Mouse (Mus musculus) megakaryocyte, embryonic 14.5 days (primary cell): ENCODE measurements around the gene Dlx3. TPM values are rescaled to one million over a fixed set of nuclear protein-coding genes. Genes with fewer than 3 reads are reported as not detected.
A peak's percentile ranks its signal among the peaks of the same experiment; 100 is the strongest.

Experiments
- H3K27me3 ChIP-seq: replicated peaks from 2 replicates; pipeline ENCODE3; 2012; ENCODE audit warnings: inconsistent platforms
- H3K36me3 ChIP-seq: replicated peaks from 2 replicates; pipeline ENCODE3; 2012; ENCODE audit warnings: low read length, inconsistent platforms, mixed read lengths
- H3K4me1 ChIP-seq: 2 replicates; pipeline ENCODE4 v1.6.1; 2012; ENCODE audit warnings: inconsistent platforms
- H3K4me3 ChIP-seq: replicated peaks from 2 replicates; pipeline ENCODE3; 2012; ENCODE audit warnings: moderate library complexity, mild to moderate bottlenecking, inconsistent platforms
- H3K9me3 ChIP-seq: 2 replicates; pipeline ENCODE4 v1.6.1; 2012; ENCODE audit warnings: inconsistent platforms
- FLI1 ChIP-seq: IDR thresholded peaks from 2 replicates; pipeline ENCODE4 v1.6.1; 2012; ENCODE audit warnings: low read length, inconsistent platforms, mixed read lengths
- GATA1 ChIP-seq: IDR thresholded peaks from 3 replicates; pipeline ENCODE4 v1.6.1; 2012; ENCODE audit warnings: mixed read lengths, low read length, inconsistent platforms, borderline replicate concordance
- polyA plus RNA-seq: library from polyadenylated mRNA; stranded (reverse); fragments of >175 nt; gene quantifications from 2 replicates; pipeline ENCODE4 v1.2.3, GENCODE M21; 2012; ENCODE audit warnings: low replicate concordance; ENCODE audit not compliant: insufficient read depth

Gene Dlx3
- polyA plus RNA-seq, result not detected in 2 replicates

DNA sequence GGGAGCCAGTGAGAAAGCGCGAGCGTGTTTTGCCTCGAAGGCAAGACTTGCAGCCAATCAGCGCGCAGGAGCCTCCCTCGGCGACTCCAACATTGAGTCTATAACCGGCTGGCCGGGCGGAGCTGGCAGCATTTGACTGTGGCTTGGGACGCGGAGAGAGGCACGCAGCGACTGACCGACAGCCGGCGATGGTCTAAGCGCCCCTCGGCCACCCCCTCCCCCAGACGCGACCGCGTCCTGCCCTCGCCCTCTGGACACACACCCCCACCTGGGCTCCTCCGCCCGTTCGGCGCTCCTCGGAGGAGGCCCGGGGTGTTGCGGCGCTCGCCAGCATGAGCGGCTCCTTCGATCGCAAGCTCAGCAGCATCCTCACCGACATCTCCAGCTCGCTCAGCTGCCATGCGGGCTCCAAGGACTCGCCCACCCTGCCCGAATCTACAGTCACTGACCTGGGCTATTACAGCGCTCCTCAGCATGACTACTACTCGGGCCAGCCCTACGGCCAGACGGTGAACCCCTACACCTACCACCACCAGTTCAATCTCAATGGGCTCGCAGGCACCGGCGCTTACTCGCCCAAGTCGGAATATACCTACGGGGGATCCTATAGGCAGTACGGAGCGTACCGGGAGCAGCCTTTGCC, at the start of gene Dlx3:
Dlx3 (plus strand) TSS at position 130 of the 643 bp plus-strand sequence.
- Histone ChIP-seq H3K9me3 (no peaks in the 10 kb centered on the region), H3K36me3 (no peaks in the 10 kb centered on the region), H3K27me3 (peaks cover 85% of the 10 kb centered on the region), H3K4me3 (no peak within 1 kb of the TSS), H3K4me1 (peaks cover 20% of the 10 kb centered on the region)
- TF ChIP-seq GATA1, result no peak
- TF ChIP-seq FLI1, result no peak

DNA sequence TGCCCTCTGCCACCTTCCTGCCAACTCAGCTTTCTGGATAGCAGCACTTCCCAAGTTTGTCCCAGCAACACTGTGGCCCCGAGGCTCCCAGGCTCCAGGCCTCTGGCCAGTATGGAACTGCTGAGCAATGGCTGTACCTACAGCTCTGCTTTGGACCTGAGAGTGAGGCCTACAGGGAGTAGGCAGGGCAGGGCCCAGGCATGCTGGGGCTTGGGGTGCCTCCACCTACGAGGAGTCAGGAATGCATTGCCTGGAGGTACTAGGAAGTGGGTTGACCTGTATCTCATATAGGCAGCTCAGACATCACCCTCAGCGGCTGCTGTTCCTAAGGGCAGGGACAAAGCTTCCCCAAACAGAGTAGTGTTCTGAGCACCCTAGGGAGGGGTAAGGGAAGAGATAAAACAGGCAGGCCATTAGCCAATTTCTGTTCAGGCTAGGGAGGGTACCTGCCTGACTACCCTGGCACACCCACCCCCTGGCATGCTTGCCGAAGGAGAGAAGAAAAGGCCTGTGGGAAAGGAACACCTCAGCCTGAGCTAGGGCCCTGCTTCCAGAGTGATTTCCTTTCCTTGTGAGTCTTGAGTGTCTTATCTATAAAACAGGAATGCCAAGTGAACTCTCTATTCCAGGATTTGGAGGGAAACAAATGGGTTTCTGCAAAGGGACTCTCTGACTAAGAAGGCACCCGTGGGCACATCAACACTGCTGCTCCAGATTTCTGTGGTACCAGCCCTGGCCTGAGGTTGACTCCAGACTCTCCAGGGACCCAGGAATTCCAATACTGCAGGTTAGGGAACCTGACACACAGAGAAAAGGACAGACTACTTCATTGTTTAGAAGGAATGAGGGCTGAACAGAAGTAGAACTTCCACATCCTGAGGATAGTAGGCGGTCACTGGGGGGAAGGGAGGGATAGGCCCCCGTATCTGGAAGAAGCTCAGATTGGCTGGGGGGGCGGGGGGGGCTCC, 49.5 kb upstream of the Dlx3 start:
- Histone ChIP-seq H3K27me3 (peaks cover 83% of the 10 kb centered on the region), H3K36me3 (no peaks in the 10 kb centered on the region), H3K4me1 (peaks cover 2% of the 10 kb centered on the region; the same call in 1 of the 2 replicates), H3K4me3 (no peak overlapping the region), H3K9me3 (peaks cover 8% of the 10 kb centered on the region)
- no peak for TF ChIP-seq GATA1
- TF ChIP-seq FLI1, result no peak

DNA sequence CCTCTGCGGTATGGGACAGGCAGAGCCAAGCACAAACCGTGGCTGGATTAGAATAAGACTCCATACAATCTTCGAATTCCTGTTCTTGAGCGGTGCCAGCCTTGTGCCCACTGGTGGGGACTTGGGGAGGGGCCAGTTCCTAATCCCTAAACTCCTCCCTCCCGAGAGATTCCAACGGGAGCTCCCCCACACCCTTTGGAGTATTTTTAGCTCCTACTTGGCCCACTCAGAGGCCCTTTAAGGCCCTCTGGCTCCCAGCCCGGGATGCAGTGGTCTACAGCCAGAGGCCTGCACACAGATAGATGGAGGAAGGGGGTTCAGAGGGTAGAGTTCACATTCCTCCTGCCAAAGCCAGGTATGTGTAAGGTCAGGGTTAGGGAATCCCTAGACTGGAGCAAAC, 48.7 kb upstream of the Dlx3 start:
- peaks cover 2% of the 10 kb centered on the region; the same call in 1 of the 2 replicates for H3K9me3 ChIP-seq
- H3K27me3 ChIP-seq, result peaks cover 86% of the 10 kb centered on the region
- H3K4me3 ChIP-seq, result no peak overlapping the region
- H3K36me3 ChIP-seq, result no peaks in the 10 kb centered on the region
- no peak for TF ChIP-seq FLI1
- TF ChIP-seq GATA1, result no peak
- peaks cover 11% of the 10 kb centered on the region for H3K4me1 ChIP-seq

DNA sequence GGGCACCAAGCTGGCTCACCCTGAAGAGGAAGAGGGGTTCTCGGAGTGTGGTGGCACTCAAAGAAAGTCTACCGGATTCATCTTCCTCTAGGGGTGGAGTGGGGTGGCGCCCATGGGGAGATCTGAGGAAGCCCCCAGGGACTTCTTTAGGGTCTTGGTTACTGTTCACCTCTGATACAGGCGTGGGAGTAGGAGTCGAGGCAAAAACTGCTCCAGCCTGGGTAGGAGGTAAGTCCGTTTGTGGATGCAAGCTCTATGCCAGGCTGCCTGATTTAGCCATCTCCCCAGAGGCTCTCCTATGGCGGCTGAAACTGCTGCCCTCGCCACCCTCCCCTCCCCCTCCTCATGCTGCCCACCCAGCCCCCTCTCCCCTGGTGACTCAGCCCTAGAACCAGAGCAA, 47.8 kb upstream of the Dlx3 start:
- H3K4me3 ChIP-seq, result no peak overlapping the region
- H3K9me3 ChIP-seq, result no peaks in the 10 kb centered on the region
- TF ChIP-seq GATA1 (no peak), FLI1 (no peak)
- H3K4me1 ChIP-seq, result peaks cover 19% of the 10 kb centered on the region
- H3K36me3 ChIP-seq, result no peaks in the 10 kb centered on the region
- H3K27me3 ChIP-seq, result peaks cover 92% of the 10 kb centered on the region

DNA sequence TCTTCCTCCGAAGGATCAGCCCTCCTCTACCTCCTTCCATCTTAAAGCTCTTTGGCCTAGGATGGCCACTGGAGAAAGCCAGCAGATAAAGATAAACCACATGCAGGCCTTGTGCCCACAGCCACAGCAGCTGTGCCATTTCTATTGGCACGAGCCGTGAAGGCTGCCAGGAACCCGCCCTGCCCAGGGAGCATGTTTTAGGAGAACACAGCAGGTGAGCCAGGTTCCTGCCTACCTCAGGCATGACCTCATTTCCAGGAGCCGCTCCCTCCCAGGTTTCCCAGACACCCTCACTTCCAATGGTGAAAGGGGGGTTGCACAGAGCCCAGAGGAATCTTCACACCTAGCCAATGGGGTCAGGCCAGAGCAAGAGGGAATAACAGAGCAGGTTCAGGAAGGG, 47.1 kb upstream of the Dlx3 start:
- H3K4me3 ChIP-seq, result no peak overlapping the region
- peaks cover 94% of the 10 kb centered on the region for H3K27me3 ChIP-seq

DNA sequence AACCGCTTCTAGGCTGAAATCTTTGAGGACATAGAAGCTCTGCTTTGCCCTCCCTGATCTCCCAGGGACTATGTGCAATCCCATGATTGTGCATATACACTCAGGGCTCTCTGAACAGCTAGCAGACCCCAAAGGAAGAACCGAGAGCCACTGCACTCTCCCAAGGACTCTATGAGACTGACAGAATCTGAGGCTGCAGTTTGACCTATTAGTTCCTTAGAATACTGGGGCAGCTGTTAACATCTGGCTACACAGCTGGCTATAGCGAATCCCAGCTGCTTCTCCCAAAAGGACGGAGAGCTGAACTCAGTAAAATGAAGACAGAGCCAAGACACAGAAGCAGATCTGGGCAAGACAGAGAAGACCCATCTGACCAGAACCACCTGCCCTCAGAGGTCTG, 46.1 kb upstream of the Dlx3 start:
- Histone ChIP-seq H3K36me3 (no peaks in the 10 kb centered on the region), H3K4me3 (no peak overlapping the region), H3K9me3 (no peaks in the 10 kb centered on the region), H3K4me1 (peaks cover 20% of the 10 kb centered on the region), H3K27me3 (peaks cover 95% of the 10 kb centered on the region)
- TF ChIP-seq GATA1 (no peak), FLI1 (no peak)

More for the DNA sequence above, 47.1 kb upstream of the Dlx3 start:
- Histone ChIP-seq H3K4me1 (peaks cover 20% of the 10 kb centered on the region), H3K9me3 (no peaks in the 10 kb centered on the region), H3K36me3 (no peaks in the 10 kb centered on the region)
- TF ChIP-seq FLI1 (no peak), GATA1 (no peak)

DNA sequence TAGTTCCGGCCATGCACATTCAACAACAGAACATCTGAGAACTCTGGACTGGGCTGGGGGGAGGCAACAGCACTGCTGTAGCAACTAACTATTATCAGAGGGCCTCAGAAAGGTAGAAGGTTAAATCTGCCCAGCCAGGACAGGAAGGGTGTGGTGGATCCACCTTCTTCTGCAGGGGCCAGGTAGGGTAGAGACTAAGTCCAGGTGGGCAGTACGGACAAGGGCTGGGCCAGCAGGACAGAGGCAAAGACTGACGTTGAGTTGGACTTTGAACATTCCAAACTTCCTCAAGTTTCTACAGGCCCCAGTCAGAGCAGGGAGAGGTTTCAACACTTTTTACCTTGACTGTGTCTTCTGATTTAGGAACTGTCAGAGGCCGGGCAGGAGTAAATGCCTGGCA, 45.2 kb upstream of the Dlx3 start:
- Histone ChIP-seq H3K9me3 (no peaks in the 10 kb centered on the region), H3K4me1 (peaks cover 28% of the 10 kb centered on the region), H3K27me3 (peaks cover 95% of the 10 kb centered on the region), H3K4me3 (no peak overlapping the region), H3K36me3 (no peaks in the 10 kb centered on the region)
- TF ChIP-seq GATA1, result no peak
- TF ChIP-seq FLI1, result no peak

DNA sequence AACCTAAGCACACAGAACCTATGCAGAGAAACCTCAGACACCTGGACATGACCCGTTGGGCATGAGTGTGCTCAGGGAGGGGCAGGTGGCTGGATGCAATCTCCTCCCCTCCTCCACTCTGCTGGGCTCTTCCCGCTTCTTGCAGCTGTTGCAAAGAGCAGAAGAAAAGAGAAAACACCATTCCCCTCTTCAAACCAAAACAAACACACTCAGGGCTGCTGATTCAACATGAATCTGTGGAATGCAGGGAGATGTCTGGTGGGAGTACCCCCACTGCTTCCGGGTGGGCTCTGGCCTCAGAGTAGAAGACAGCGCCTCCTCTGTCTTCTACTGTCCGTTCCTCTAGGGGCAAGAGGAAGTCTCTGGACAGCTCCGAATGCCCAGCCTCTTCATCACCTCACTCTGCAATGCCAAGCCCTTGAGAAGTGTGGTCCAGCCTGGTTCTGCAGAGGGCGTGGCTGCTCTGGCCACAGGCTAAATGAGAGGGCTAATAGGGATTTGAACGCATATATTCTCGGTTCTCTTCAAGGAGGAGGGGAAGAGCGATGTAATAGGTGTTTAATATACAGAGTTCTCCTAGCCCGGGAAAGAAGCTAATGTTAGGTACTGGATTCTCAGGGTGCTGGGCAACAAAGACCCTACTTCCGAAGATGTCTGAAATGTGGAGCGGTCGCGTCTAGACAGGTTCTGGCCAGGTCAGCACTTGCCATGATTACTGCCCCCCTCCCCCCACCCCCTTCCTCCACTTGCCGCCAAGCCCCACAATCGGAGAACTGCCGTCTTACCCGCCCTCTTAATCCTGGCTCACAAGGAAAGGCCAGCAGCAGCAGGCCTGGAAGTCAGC, 44.5 kb upstream of the Dlx3 start:
- Histone ChIP-seq H3K27me3 (peaks cover 97% of the 10 kb centered on the region), H3K9me3 (no peaks in the 10 kb centered on the region)

DNA sequence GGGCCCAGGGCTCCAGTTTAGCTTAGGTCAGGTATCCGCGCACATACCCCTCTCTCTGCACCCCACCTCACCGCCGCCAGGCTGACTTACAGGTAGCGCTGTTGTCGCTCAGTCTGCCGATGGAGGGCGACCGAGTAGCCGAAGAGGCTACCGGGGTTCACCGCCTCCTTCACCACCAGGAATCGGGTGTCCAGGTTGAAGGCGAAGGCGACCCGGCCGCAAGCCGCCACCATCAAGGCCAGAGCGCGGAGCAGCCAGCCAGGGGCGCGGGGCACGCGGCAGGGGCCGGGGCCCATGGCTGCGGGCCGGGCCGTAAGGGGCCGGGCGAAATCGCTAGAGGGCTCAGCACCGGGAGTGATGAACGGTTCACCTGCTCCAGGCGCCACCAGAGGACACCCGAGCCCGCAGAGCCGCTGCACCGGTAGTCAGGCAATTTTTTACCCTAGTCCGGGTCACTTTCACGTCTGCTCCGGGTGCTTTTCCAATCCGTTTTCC, 43.8 kb upstream of the Dlx3 start:
- peak overlapping the region; percentile 85 for H3K4me3 ChIP-seq

More for the DNA sequence above, 44.5 kb upstream of the Dlx3 start:
- Histone ChIP-seq H3K36me3 (no peaks in the 10 kb centered on the region), H3K4me1 (peaks cover 30% of the 10 kb centered on the region), H3K4me3 (peak overlapping the region; percentile 85)
- TF ChIP-seq GATA1 (no peak), FLI1 (no peak)

More for the DNA sequence above, 43.8 kb upstream of the Dlx3 start:
- Histone ChIP-seq H3K36me3 (no peaks in the 10 kb centered on the region), H3K27me3 (peaks cover 98% of the 10 kb centered on the region), H3K4me1 (peaks cover 30% of the 10 kb centered on the region), H3K9me3 (no peaks in the 10 kb centered on the region)
- TF ChIP-seq FLI1 (no peak), GATA1 (no peak)
